Mouse (Mus musculus) liver, embryonic 14.5 days (tissue): ENCODE data around the gene Rufy4. TPM values are rescaled to one million over a fixed set of nuclear protein-coding genes. Genes with fewer than 3 reads are reported as not detected.

Experiments used
- ATAC-seq: fragments of 200-750 bp; cut with Nextera tagmentation; 2 replicates; pipeline ENCODE4 v1.8.0; 2017; ENCODE audit warnings: moderate number of reproducible peaks, mild to moderate bottlenecking, moderate library complexity; ENCODE audit not compliant: insufficient read depth
- DNase-seq, 3 experiments: peaks; one replicate each; pipeline ENCODE4 v3.0.0-alpha.2; 2012 to 2013; ENCODE audit warnings: low read depth in 3 of 3, low spot score in 3 of 3
- H3K27ac ChIP-seq: fragments of 300-500 bp; sonication (generic); 2 replicates; pipeline ENCODE4 v1.5.1; 2014; ENCODE audit warnings: moderate library complexity, mild to moderate bottlenecking, control low read depth, inconsistent platforms
- H3K27me3 ChIP-seq: fragments of 300-500 bp; sonication (generic); 2 replicates; pipeline ENCODE4 v1.6.1; 2014; ENCODE audit warnings: mild to moderate bottlenecking, low read length, moderate library complexity; ENCODE audit not compliant: control insufficient read depth, insufficient read depth
- H3K36me3 ChIP-seq: fragments of 300-500 bp; sonication (generic); replicated peaks from 2 replicates; pipeline ENCODE4 v1.6.1; 2014; ENCODE audit warnings: low read depth; ENCODE audit not compliant: control insufficient read depth, insufficient read depth
- H3K4me1 ChIP-seq, 2 experiments: fragments of 200-500 bp in 1 of 2; fragments of 300-500 bp in 1 of 2; sonication (generic) in 1 of 2; replicated peaks; 2 replicates each; pipeline ENCODE4 v1.6.1; 2012 to 2014; ENCODE audit warnings: antibody characterized with exemption in 1 of 2, inconsistent platforms in 1 of 2, low read length in 1 of 2; ENCODE audit not compliant: control insufficient read depth in 2 of 2, insufficient read depth in 2 of 2
- H3K4me2 ChIP-seq: fragments of 300-500 bp; sonication (generic); 2 replicates; pipeline ENCODE4 v1.6.1; 2014; ENCODE audit warnings: low read depth, mild to moderate bottlenecking, control low read depth, moderate library complexity
- H3K4me3 ChIP-seq, 2 experiments: fragments of 200-500 bp in 1 of 2; fragments of 300-500 bp in 1 of 2; sonication (generic) in 1 of 2; 2 replicates each; pipeline ENCODE4 v1.5.1; 2012 to 2014; ENCODE audit warnings: low read depth in 2 of 2, low read length in 2 of 2, mild to moderate bottlenecking in 2 of 2, control low read depth in 1 of 2, inconsistent platforms in 1 of 2, moderate library complexity in 1 of 2; ENCODE audit not compliant: insufficient read depth in 1 of 2
- H3K9ac ChIP-seq: fragments of 300-500 bp; sonication (generic); replicated peaks from 2 replicates; pipeline ENCODE4 v1.6.1; 2014; ENCODE audit warnings: mild to moderate bottlenecking, control low read depth, moderate library complexity
- H3K9me3 ChIP-seq: fragments of 300-500 bp; sonication (generic); 2 replicates; pipeline ENCODE4 v1.6.1; 2016; ENCODE audit warnings: low read length, mixed read lengths; ENCODE audit not compliant: control insufficient read depth
- CTCF ChIP-seq: IDR thresholded peaks from 2 replicates; pipeline ENCODE4 v1.5.1; 2016; ENCODE audit warnings: antibody characterized with exemption, low read depth, control low read depth
- EP300 ChIP-seq: IDR thresholded peaks from 2 replicates; pipeline ENCODE4 v1.6.1; 2016; ENCODE audit warnings: antibody characterized with exemption, low read depth
- WGBS: fragments of 180-500 bp; shearing (Covaris S2); extraction: QIAGEN DNeasy Blood & Tissue Kit; methylation state at CpG from one replicate; pipeline ENCODE4 v1.1.7; 2014; ENCODE audit not compliant: insufficient replicate concordance; 5-methylcytosine and 5-hydroxymethylcytosine counted together
- polyA plus RNA-seq, 2 experiments: library from polyadenylated mRNA; depleted of rRNA in 1 of 2; stranded (reverse) in 1 of 2; unstranded in 1 of 2; fragments of >200 nt; fragmentation: Nextera tagmentation in 1 of 2; extraction: Ambion mirVana in 1 of 2; gene quantifications; 2 replicates each; pipeline versions ENCODE4 v1.2.1 to v1.2.3; 2012 to 2014

Rufy4 gene
- polyA plus RNA-seq, 2 experiments = 0.04 to 0.09 TPM

GRCm38 (mm10) chr1:74183006-74183405 lies 57.7 kb downstream of the Rufy4 start:
- Histone ChIP-seq H3K4me2 (no peak overlapping the region), H3K4me1 (no peaks in the 10 kb centered on the region; a peak in 1 of 4 replicates), H3K36me3 (no peaks in the 10 kb centered on the region), H3K9me3 (no peaks in the 10 kb centered on the region), H3K9ac (no peak overlapping the region), H3K4me3 (no peak overlapping the region), H3K27me3 (no peaks in the 10 kb centered on the region), H3K27ac (no peak overlapping the region)
- TF ChIP-seq EP300 = no peak
- peak; percentile 37 for TF ChIP-seq CTCF
- 37% methylated on average over 2 of the region's 2 CpGs for whole genome bisulfite sequencing
- DNase-seq (no peak), ATAC-seq (no peak)

GRCm38 (mm10) chr1:74190471-74190870 lies 65.1 kb downstream of the Rufy4 start:
- ATAC-seq (no peak), DNase-seq (no peak)
- Histone ChIP-seq H3K9me3 (no peaks in the 10 kb centered on the region), H3K4me3 (no peak overlapping the region), H3K27ac (no peak overlapping the region), H3K27me3 (no peaks in the 10 kb centered on the region), H3K4me1 (no peaks in the 10 kb centered on the region), H3K4me2 (no peak overlapping the region), H3K9ac (no peak overlapping the region), H3K36me3 (no peaks in the 10 kb centered on the region)
- WGBS = 75% methylated on average over 7 of the region's 7 CpGs
- TF ChIP-seq CTCF (no peak), EP300 (no peak)

- ATAC-seq = no peak
- DNase-seq = no peak
- Histone ChIP-seq H3K4me1 (peaks cover 0 to under 1% of the 10 kb centered on the region in 2 experiments; a peak in 1 of 4 replicates), H3K4me2 (no peak overlapping the region), H3K4me3 (no peak overlapping the region), H3K9ac (no peak overlapping the region), H3K36me3 (no peaks in the 10 kb centered on the region), H3K27ac (no peak overlapping the region), H3K27me3 (no peaks in the 10 kb centered on the region), H3K9me3 (no peaks in the 10 kb centered on the region)
- TF ChIP-seq EP300 (no peak), CTCF (no peak)
- 56% methylated on average over 2 of the region's 2 CpGs for WGBS
Measured at GRCm38 (mm10) chr1:74192711-74193110, 67.4 kb downstream of the Rufy4 start.

GRCm38 (mm10) chr1:74194445-74194844 lies 69.1 kb downstream of the Rufy4 start, which contains the start of gene Cxcr1:
Gene Cxcr1 (minus strand): TSS chr1:74194631.
- TF ChIP-seq EP300 (no peak), CTCF (no peak)
- no peaks in the 10 kb centered on the region for H3K27me3 ChIP-seq
- no peak within 1 kb of the TSS for H3K27ac ChIP-seq
- WGBS = 46% methylated on average over 8 of the region's 8 CpGs
- H3K4me3 ChIP-seq = no peak within 1 kb of the TSS
- H3K4me2 ChIP-seq = no peak within 1 kb of the TSS
- DNase-seq (no peak), ATAC-seq (no peak)
- H3K9ac ChIP-seq = no peak within 1 kb of the TSS
- H3K36me3 ChIP-seq = no peaks in the 10 kb centered on the region
- no peaks in the 10 kb centered on the region for H3K9me3 ChIP-seq
- peaks cover 0 to 9% of the 10 kb centered on the region in 2 experiments; a peak in 2 of 4 replicates for H3K4me1 ChIP-seq

GRCm38 (mm10) chr1:74195961-74196360 lies 70.6 kb downstream of the Rufy4 start:
- Histone ChIP-seq H3K4me1 (peaks cover 0 to 16% of the 10 kb centered on the region in 2 experiments; a peak in 2 of 4 replicates), H3K27me3 (no peaks in the 10 kb centered on the region), H3K4me3 (no peak overlapping the region), H3K36me3 (no peaks in the 10 kb centered on the region), H3K9me3 (no peaks in the 10 kb centered on the region), H3K4me2 (no peak overlapping the region), H3K27ac (no peak overlapping the region), H3K9ac (no peak overlapping the region)
- DNase-seq (peak in 2 of 3 experiments; percentile 19 to 24), ATAC-seq (no peak)
- TF ChIP-seq CTCF = peak; percentile 84
- no peak for TF ChIP-seq EP300
- WGBS = 24% methylated on average over 7 of the region's 7 CpGs
